Mouse (Mus musculus) cerebellum, adult 11-12 months (tissue): ENCODE data around the gene Pxn.
A peak's percentile ranks its signal among the peaks of the same experiment; 100 is the strongest.
"Not testable (repeated sequence)": the region's sequence is repeated elsewhere in the genome, so short reads cannot be mapped to it uniquely, and the experiment has no call there.

Experiments used
- DNase-seq: peaks from one replicate; pipeline ENCODE4 v3.0.0; 2022

The Pxn gene

DNA sequence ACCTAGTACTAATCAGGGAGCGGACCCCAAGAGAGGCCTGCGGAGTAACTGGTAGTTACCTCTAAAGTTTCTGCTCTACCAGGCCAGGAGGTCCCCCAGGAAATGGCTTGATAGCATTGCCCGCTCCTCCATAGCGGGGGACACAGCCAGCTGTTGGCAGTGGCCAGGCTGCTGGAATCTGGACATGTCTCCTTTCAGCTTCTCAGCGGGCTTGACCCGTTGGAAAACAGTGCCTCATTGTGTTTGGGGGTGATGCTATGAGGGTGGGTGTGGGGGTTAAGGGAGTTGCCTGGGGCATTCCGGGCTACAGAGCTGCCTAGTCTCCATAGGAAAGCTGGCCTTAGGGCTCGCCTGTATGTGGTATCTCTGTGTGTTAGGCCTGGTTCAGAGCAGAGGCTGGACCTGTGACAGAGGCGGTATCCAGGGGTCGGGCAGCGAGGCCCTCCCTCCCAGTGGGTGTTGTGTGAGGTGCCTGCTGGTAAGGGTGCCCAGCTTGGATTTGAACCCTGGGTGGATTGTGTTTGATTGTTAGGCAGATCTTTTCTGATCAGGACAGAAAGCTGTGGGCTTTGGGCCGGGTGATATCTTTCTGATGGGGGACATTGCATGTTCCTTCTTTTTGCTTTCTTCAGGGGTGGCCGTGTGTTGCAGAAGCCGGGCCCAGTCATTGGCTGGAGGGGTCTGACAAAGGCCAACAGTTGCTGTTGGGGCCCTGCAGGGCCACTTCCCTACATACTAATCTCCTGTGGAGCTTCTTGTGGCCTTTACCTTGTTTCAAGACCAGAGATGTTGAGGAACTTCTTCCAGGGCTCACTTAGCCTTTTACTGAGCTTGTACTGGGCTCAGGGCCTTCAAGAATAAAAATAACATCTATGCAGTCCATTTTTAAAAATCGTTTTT, 3.6 kb downstream of the Pxn start:
- peak; percentile 54 for DNase-seq

GRCm38 (mm10) chr5:115512375-115512774, 5.9 kb downstream of the Pxn start:
- DNase-seq = no peak

DNA sequence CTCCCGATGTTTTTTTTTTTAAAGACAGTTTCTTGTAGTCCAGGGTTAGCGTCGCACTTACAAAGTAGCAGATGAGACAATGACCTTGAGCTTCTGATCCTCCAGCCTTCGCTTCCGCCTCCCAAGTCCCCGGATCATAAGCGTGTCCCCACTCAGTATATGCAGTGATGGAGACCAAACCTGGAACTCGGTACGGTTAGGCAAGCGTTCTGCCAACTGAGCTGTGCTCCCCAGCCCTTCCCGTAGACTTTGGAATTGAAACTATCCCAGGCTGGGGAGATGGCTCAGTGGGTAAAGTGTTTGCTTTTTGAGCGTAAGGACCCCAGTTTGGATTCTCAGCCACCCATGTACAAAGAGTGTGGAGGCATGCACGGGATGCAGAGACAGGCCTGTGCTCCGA, 6.8 kb downstream of the Pxn start:
- DNase-seq = no peak

- no peak for DNase-seq
Measured at GRCm38 (mm10) chr5:115513721-115514120, 7.2 kb downstream of the Pxn start.

GRCm38 (mm10) chr5:115514346-115514745, 7.9 kb downstream of the Pxn start:
- DNase-seq = no peak

DNA sequence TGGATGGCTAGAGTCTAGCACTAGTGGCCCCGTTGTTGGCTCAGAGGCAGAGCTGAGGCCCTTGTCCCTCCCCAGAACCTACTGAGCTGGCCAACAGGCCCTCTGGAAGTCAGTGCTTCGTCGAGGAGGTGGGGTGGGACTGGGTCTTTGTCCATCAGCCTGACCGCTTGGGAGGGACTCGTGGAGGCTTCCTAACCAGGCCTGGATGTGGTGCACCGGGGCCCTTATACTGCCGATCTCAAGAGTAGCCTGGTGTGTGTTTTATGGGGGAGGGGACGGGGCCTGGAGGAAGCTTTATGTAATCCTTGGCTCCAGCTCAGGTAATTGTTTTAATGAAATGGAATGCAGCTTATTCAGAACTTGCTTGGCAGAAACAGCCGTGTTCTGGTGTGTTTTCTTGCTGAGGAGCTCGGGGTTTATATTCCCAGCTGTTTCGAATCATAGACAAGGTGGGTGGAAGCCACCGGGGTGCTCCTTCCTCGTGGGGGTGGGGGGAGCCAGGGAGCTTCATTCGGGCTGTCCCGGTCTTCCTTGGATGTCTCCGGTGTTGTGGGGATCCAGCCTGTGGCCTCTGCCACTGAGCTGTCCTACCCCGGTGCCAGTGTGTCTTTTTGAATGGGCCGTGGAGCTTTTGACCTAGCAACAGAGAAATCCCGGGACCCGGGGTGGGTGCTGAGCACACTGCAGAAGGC, 8.6 kb downstream of the Pxn start:
- peak; percentile 50 for DNase-seq

GRCm38 (mm10) chr5:115516081-115516907, 9.8 kb downstream of the Pxn start:
- no peak for DNase-seq

DNA sequence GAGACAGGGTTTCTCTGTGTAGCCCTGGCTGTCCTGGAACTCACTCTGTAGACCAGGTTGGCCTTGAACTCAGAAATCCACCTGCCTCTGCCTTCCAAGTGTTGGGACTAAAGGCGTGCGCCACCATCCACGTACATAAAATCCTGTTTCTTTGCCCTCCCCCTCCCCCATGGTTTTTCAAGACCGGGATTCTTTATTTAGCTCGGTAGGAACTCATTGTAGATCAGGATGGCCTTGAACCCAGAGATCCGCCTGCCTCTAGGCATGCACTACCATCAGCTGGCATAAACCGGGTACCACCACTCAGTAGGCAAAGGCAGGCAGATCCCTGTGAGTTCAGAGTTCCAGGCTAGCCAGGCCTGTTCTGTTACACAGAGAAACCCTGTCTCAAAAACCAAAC, 10.4 kb downstream of the Pxn start:
- no peak for DNase-seq

DNA sequence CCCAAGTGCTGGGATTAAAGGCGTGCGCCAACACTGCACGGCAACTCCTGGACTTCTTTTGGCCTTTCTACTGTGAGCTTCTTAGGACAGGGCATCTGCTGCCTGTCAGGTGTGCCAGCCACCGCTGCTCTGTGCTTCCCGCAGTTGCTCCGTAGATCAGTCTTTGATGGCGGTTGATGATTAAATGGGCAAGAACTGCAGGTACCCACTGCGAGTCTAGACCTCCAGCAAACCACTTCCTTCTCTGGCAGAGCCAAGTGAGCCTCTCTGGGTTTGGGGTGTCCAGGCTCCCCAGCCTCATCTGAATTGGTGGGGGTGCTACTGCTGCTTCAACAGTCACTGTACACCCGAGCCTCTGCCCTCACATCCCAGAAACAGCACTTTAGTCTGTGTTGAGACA, 11.0 kb downstream of the Pxn start:
- DNase-seq = no peak

GRCm38 (mm10) chr5:115518214-115518613, 11.7 kb downstream of the Pxn start:
- not testable (repeated sequence) for DNase-seq

DNA sequence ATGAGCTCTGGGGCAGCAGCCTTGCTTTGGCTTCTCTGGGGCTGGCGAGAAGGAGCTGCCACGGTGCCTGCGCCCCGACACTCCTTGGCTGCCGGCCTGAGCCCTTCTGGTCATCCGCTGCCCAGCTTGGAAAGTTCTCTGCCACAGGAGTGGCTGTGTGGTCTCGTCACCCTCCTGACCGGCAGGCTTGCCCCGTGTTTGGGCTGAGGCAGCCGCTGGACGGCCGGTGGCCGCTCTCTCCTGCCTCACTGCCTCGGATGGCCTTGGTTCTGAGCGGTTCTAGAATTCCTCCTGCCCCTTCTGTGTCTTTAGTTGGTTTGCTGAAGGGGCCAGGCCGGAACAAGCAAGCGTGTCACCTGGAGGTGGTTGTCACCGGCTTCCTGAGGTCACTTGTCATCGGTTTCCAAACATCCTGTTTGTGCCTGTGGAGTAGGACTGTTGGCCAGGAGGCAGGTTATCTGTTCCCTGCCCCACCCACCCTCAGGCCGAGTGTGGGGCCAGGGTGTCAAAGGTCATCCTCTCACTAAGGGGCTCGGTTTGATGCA, 13.9 kb downstream of the Pxn start:
- DNase-seq = no peak

- DNase-seq = no peak
Measured at GRCm38 (mm10) chr5:115521553-115522461, 15.3 kb downstream of the Pxn start.

DNA sequence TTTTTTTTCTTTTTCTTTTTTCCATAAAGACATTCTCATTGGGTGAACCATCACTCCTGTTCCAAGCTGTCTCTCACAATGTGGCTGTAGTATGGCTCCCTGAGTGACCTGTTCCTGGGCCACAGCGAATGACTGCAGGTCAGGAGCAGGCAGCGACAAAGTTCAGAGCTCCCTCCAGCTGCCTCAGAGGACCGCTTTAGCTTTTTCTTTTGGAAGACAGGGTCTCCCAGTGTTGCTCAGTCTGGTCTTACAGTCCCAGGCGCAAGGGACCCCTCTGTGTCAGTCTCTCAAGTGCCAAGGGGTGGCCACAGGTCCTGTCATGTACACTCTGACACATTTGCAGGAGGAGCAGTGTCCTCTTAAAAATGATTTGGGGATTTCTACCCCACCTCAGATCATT, 16.1 kb downstream of the Pxn start:
- no peak for DNase-seq

DNA sequence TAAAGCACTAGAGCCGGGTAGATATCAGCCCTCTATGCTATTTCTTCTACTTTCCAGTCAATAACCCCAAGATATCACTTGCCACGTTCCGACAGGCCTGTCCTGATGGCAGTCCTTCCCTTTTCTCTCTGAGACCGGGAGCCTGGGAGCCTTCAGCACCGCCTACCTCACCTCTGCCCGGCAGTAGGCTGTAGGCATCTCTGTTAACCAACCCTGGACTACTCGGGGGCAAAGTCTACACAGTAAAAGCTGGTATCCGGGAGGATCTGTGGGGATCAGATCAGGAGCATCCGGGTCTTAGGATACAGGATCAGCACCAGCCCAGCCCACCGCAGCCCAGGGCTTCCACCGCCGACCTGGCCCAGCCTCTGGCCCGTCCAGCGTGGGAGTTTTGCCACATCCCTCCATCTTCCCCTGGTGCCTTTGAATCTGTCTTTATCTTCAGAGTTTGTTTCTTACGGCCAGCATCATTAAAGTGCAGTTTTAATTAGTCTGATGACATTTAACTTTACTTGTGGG, 16.6 kb downstream of the Pxn start:
- DNase-seq = no peak

GRCm38 (mm10) chr5:115523971-115524370, 17.5 kb downstream of the Pxn start:
- peak; percentile 43 for DNase-seq

GRCm38 (mm10) chr5:115524471-115524870, 18.0 kb downstream of the Pxn start:
- DNase-seq = no peak

- DNase-seq = peak; percentile 23
Measured at GRCm38 (mm10) chr5:115525416-115525815, 18.9 kb downstream of the Pxn start.

DNA sequence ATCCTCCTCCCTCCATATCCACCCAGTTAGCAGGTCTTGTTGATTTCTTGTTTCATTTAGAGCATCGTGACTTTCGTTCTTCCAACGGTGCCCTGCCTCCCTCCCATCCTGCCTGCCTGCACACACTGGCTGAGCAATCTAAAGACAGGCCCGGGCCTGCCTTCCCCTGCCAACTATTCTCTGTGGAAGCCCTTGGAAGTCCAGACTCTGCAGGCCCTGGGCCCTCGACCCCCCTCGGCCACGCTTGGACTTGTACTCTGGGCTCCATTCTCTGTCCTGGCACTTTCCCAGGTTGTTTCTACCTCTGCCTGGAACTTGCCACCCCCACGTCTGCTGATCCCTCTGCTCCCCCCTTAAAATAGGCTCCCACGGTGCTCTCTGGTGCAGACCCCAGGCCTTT, 19.5 kb downstream of the Pxn start:
- DNase-seq = peak; percentile 55

GRCm38 (mm10) chr5:115526456-115527202, 20.2 kb downstream of the Pxn start:
- DNase-seq = peak; percentile 39

- no peak for DNase-seq
Measured at GRCm38 (mm10) chr5:115528128-115528527, 21.7 kb downstream of the Pxn start.

GRCm38 (mm10) chr5:115529364-115529741, 22.9 kb downstream of the Pxn start:
- DNase-seq = peak; percentile 66
